Mouse (Mus musculus) small intestine, adult 2 months (tissue): Measurements from ENCODE around the gene Snn.

Experiments
- CTCF ChIP-seq: fragments of 200-500 bp; IDR thresholded peaks from 2 replicates; pipeline ENCODE4 v1.5.1; 2012; ENCODE audit warnings: low read depth, mild to moderate bottlenecking, control low read depth, inconsistent platforms, low read length, moderate library complexity, mixed read lengths; ENCODE audit not compliant: insufficient replicate concordance, insufficient read length; ENCODE audit errors: extremely low read depth
- POLR2A ChIP-seq: fragments of 200-500 bp; IDR thresholded peaks from 2 replicates; pipeline ENCODE4 v1.6.1; 2012; ENCODE audit warnings: low read depth, mild to moderate bottlenecking, control low read depth, inconsistent platforms, low read length, moderate library complexity

- TF ChIP-seq CTCF, result no peak
- TF ChIP-seq POLR2A, result no peak
Measured at GRCm38 (mm10) chr16:11011206-11011605, 49.5 kb upstream of the Snn start.
